Mouse (Mus musculus): ENCODE measurements around the gene Armc2. TPM values are rescaled to one million over a fixed set of nuclear protein-coding genes. Genes with fewer than 3 reads are reported as not detected.

Armc2 gene
- polyA plus RNA-seq, 1 experiment from 2014 or later: 4.2 TPM

DNA sequence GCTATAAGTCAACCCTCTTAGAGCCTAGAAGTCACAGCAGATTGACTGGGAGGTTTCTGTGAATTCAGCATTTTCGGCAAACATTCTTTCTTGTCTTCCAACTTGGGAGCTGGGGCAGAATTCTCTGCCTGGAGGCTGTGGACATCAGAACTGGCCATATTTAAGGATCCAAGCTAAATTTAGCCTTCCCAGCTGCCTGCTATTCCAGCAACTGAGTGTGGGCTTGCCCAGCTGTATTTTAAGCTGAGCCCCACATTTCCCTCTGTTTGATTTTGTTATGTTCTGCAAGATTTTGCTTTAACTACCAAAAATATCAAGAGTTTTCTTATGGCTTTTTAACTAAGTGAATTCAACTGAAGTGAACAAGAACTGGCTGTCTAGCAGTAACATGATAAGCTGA is 24.6 kb upstream of the Armc2 start:
- no peak for ATAC-seq (ENCODE audit: low FRiP score, low read depth)
- no peak overlapping the region for H3K4me3 ChIP-seq
- no peak overlapping the region for H3K9ac ChIP-seq
- H3K9me3 ChIP-seq: no peaks in the 10 kb centered on the region
- no peaks in the 10 kb centered on the region for H3K27me3 ChIP-seq
- 50% methylated on average over 1 of the region's 1 CpGs for WGBS
- no peak overlapping the region for H3K4me2 ChIP-seq (replicated peaks)
- H3K27ac ChIP-seq: no peak overlapping the region
- no peaks in the 10 kb centered on the region for H3K36me3 ChIP-seq
- peaks cover 18% of the 10 kb centered on the region for H3K4me1 ChIP-seq

- no peaks in the 10 kb centered on the region for H3K27me3 ChIP-seq
- H3K4me2 ChIP-seq (replicated peaks): no peak overlapping the region
- no peaks in the 10 kb centered on the region for H3K36me3 ChIP-seq
- no peak overlapping the region for H3K4me3 ChIP-seq
- H3K9ac ChIP-seq: no peak overlapping the region
- WGBS: 38% methylated on average over 7 of the region's 7 CpGs
- H3K27ac ChIP-seq: no peak overlapping the region
- peaks cover 25% of the 10 kb centered on the region for H3K4me1 ChIP-seq
- no peaks in the 10 kb centered on the region for H3K9me3 ChIP-seq
- ATAC-seq (ENCODE audit: low FRiP score, low read depth): no peak
These were observed 23.8 kb upstream of the Armc2 start for GRCm38 (mm10) chr10:42042087-42042486.

DNA sequence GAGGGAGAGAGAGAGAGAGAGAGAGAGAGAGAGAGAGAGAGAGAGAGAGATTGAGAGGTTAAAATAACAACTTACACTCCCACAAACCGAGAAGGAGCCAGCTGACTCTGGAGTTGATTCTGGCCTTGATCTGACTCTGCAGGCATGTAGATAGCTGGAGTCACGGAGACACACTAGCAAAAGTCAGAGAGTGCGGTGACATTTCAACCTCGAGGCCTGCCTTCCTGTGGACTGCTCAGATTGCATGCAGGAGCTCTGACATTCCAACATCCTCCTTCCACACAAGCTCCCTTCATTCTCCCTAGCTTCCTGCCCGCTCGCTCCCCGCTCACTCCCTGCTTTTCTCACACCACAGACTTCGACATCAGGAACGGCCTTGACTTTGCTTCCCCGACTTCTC is 20.3 kb upstream of the Armc2 start:
- Histone ChIP-seq H3K9me3 (no peaks in the 10 kb centered on the region), H3K27ac (no peak overlapping the region; the same call in 1 of the 2 replicates), H3K27me3 (no peaks in the 10 kb centered on the region), H3K4me2 (replicated peaks) (no peak overlapping the region), H3K4me3 (no peak overlapping the region), H3K9ac (no peak overlapping the region), H3K4me1 (peaks cover 36% of the 10 kb centered on the region), H3K36me3 (no peaks in the 10 kb centered on the region)
- ATAC-seq (ENCODE audit: low FRiP score, low read depth): no peak
- 42% methylated on average over 10 of the region's 10 CpGs for WGBS

DNA sequence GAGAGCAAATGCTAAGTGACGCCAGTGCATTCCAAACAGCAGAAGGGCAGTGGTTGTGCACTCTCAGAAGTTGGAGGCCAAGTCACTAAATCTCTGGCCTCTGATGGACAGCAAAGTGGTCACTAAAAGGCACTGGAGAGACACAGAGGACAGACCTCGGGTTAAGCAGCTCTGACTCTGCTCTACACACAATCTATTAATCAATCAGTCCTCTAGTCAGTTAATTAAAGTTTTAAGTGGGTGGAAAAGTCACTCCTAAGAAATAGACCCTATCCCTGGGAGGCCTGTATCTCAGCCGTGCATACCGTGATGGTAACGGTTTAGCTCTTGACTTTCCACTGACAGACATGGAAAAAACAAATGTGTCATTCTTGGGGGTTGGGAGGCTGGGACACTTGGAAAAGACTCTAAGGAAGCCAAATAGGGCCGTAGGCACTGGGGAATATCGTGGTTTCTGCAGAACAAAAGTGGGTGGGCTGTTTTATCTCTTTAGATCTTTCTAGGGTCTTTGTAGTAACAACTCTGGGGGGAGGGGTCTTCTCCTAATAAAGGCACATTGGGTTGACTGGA is 19.1 kb upstream of the Armc2 start:
- ATAC-seq (ENCODE audit: low FRiP score, low read depth): no peak
- Histone ChIP-seq H3K9me3 (no peaks in the 10 kb centered on the region), H3K9ac (no peak overlapping the region), H3K36me3 (no peaks in the 10 kb centered on the region), H3K4me1 (peaks cover 25% of the 10 kb centered on the region), H3K27me3 (no peaks in the 10 kb centered on the region), H3K27ac (no peak overlapping the region), H3K4me3 (no peak overlapping the region), H3K4me2 (replicated peaks) (no peak overlapping the region)
- 35% methylated on average over 7 of the region's 7 CpGs for WGBS

DNA sequence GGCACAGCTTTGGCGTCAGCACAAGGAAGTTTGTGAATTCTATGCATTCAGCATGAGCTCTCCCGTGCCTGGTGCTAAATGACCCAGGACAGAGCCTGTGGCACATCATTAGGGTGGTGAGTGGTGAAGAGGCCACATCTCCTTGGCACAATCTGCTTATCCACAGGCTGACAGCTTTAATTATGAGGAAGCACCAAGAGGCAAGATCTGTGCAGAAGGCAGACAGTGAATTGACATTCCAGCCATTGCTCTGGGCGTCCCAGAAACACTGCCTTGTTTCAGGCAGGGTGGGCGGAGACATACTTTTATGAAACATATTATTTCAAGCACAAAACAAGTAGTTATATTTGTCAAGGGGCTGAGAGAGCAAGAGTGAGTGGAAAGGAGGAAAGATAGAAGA is 18.6 kb upstream of the Armc2 start:
- no peak for ATAC-seq (ENCODE audit: low FRiP score, low read depth)
- 52% methylated on average over 4 of the region's 4 CpGs for WGBS
- H3K9me3 ChIP-seq: no peaks in the 10 kb centered on the region

GRCm38 (mm10) chr10:42033571-42033970 is 15.3 kb upstream of the Armc2 start:
- Histone ChIP-seq H3K4me2 (replicated peaks) (no peak overlapping the region), H3K36me3 (no peaks in the 10 kb centered on the region), H3K27me3 (no peaks in the 10 kb centered on the region), H3K4me3 (no peak overlapping the region), H3K9ac (no peak overlapping the region), H3K9me3 (no peaks in the 10 kb centered on the region), H3K27ac (no peak overlapping the region), H3K4me1 (peaks cover 28% of the 10 kb centered on the region)
- ATAC-seq (ENCODE audit: low FRiP score, low read depth): no peak
- 34% methylated on average over 3 of the region's 3 CpGs for WGBS

More for the DNA sequence above, 18.6 kb upstream of the Armc2 start:
- Histone ChIP-seq H3K4me2 (replicated peaks) (no peak overlapping the region), H3K9ac (no peak overlapping the region), H3K4me3 (no peak overlapping the region), H3K27ac (no peak overlapping the region), H3K4me1 (peaks cover 23% of the 10 kb centered on the region), H3K36me3 (no peaks in the 10 kb centered on the region), H3K27me3 (no peaks in the 10 kb centered on the region)

GRCm38 (mm10) chr10:42031021-42031420 is 12.8 kb upstream of the Armc2 start:
- ATAC-seq (ENCODE audit: low FRiP score, low read depth): peak; percentile 48; the same call in 1 of the 2 replicates
- no peaks in the 10 kb centered on the region for H3K36me3 ChIP-seq
- H3K9ac ChIP-seq: no peak overlapping the region
- H3K4me2 ChIP-seq (replicated peaks): peak overlapping the region; percentile 50
- H3K9me3 ChIP-seq: no peaks in the 10 kb centered on the region
- H3K27me3 ChIP-seq: no peaks in the 10 kb centered on the region
- peaks cover 27% of the 10 kb centered on the region for H3K4me1 ChIP-seq
- H3K4me3 ChIP-seq: no peak overlapping the region
- no peak overlapping the region for H3K27ac ChIP-seq
- 12% methylated on average over 16 of the region's 16 CpGs for WGBS

- whole genome bisulfite sequencing: 67% methylated on average over 5 of the region's 5 CpGs
- H3K27me3 ChIP-seq: no peaks in the 10 kb centered on the region
- H3K27ac ChIP-seq: no peak overlapping the region
- H3K36me3 ChIP-seq: no peaks in the 10 kb centered on the region
- peaks cover 27% of the 10 kb centered on the region for H3K4me1 ChIP-seq
- H3K4me2 ChIP-seq (replicated peaks): no peak overlapping the region
- H3K9ac ChIP-seq: no peak overlapping the region
- H3K9me3 ChIP-seq: no peaks in the 10 kb centered on the region
- ATAC-seq (ENCODE audit: low FRiP score, low read depth): no peak
- H3K4me3 ChIP-seq: no peak overlapping the region
These were observed 11.3 kb upstream of the Armc2 start for GRCm38 (mm10) chr10:42029502-42029901.

DNA sequence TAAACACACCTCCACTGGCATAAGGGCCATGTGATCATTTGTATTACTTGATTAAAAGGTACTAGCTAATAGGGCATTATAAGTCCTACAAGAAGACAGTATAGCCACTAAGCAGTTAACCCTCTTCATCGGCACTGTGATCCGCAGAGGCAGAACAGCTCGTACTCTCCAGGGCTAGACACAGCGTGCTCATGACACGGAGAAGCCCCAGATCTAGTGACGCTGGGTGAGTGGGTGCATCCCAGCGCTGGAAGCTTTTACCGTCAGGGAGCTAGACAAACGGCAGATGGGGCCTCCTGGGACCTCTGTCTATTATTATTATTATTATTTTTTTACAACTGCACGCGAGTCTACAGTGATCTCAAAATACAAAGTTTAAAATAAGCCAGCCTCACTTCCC is 9.1 kb upstream of the Armc2 start:
- Histone ChIP-seq H3K27ac (no peak overlapping the region), H3K4me2 (replicated peaks) (no peak overlapping the region), H3K27me3 (no peaks in the 10 kb centered on the region), H3K4me3 (no peak overlapping the region), H3K4me1 (peaks cover 24% of the 10 kb centered on the region), H3K9me3 (no peaks in the 10 kb centered on the region), H3K36me3 (no peaks in the 10 kb centered on the region), H3K9ac (no peak overlapping the region)
- no peak for ATAC-seq (ENCODE audit: low FRiP score, low read depth)
- 74% methylated on average over 11 of the region's 11 CpGs for WGBS

DNA sequence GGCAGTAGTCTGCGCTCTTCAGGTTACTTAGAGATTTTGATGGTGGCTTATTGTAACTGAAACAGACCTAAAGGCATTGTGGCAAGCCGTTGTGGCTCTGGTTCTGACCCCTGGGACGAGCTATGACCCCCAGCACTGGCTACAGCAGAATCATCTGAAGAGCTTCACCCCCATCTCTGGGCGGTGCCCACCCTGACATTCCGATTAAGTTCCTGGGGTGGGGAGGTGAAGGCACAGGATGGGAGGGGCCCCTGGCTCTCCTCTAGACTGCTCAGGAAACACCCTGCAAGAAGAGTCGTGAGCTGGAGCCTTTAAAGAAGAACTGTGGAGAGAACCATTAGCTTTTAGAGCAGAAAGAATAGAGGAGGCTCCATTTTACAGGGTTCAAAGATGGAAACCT is 6.2 kb upstream of the Armc2 start:
- H3K36me3 ChIP-seq: no peaks in the 10 kb centered on the region
- WGBS: 73% methylated on average over 6 of the region's 6 CpGs
- H3K9me3 ChIP-seq: no peaks in the 10 kb centered on the region
- H3K4me1 ChIP-seq: peaks cover 17% of the 10 kb centered on the region
- H3K27ac ChIP-seq: no peak overlapping the region
- no peak for ATAC-seq (ENCODE audit: low FRiP score, low read depth)
- no peak overlapping the region for H3K4me2 ChIP-seq (replicated peaks)
- no peak overlapping the region for H3K9ac ChIP-seq
- H3K4me3 ChIP-seq: no peak overlapping the region
- no peaks in the 10 kb centered on the region for H3K27me3 ChIP-seq

GRCm38 (mm10) chr10:42021536-42021935 is 3.3 kb upstream of the Armc2 start:
- H3K9ac ChIP-seq: no peak overlapping the region
- no peak for ATAC-seq (ENCODE audit: low FRiP score, low read depth)
- no peaks in the 10 kb centered on the region for H3K9me3 ChIP-seq
- no peak overlapping the region for H3K4me2 ChIP-seq (replicated peaks)
- no peak overlapping the region for H3K27ac ChIP-seq
- H3K4me1 ChIP-seq: peaks cover 11% of the 10 kb centered on the region
- no peak overlapping the region for H3K4me3 ChIP-seq
- H3K27me3 ChIP-seq: peaks cover 8% of the 10 kb centered on the region; the same call in 1 of the 2 replicates
- WGBS: 81% methylated on average over 9 of the region's 9 CpGs
- H3K36me3 ChIP-seq: no peaks in the 10 kb centered on the region

DNA sequence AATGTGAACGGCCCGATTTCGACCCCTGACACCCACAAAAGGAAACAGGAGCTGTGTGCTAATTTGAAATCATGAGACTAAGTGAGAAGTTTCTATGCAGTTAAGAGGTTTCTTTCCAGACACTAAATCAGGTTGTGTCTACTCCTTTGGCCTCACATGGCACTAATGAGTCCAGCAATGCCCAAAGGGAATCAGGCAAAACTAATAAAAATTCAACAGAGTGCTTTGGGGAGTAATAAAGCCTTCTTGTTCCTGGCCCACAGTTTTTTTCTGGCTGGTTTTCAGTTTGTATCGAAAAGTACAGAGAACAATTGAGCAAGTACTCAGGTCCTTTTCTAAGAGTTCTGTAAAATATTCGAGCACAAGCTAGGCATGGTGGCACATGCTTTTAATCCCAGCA is 4.2 kb downstream of the Armc2 start:
- H3K9me3 ChIP-seq: no peaks in the 10 kb centered on the region
- H3K36me3 ChIP-seq: no peaks in the 10 kb centered on the region
- H3K27ac ChIP-seq: no peak overlapping the region; the same call in 1 of the 2 replicates
- H3K9ac ChIP-seq: no peak overlapping the region
- H3K4me1 ChIP-seq: peaks cover 20% of the 10 kb centered on the region
- peaks cover 15% of the 10 kb centered on the region; the same call in 1 of the 2 replicates for H3K27me3 ChIP-seq
- no peak overlapping the region for H3K4me2 ChIP-seq (replicated peaks)
- no peak for ATAC-seq (ENCODE audit: low FRiP score, low read depth)
- 28% methylated on average over 5 of the region's 5 CpGs for WGBS
- no peak overlapping the region for H3K4me3 ChIP-seq

DNA sequence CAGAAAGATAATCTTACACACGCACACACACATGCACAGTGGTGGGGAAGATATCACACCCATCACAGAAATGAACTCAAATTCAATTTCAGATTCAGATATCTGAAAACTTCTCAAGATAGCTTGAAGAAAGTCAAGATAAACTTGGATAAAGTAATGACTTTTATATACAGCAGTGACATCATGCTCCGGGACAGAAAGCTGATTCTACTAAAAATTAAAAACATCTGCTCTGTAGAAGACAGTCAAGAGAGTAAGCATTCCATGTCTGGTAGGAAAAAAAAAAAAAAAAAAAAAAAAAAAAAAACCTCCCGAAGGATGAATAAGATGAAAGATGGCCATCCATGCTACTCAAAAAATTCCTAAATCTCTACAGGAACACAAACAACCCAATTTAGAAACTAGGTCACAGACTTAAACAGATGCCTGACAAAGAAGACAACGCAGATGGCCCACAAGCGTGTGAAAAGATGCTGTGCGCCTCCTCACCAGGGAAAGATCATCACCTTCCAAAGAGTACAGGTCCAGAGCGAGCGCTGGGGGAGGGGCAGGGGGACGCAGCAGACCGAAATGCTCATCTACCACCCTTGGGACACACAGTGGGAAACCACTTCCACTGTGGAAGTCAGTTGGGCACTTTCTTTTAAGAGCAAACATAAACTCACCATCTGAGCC is 7.3 kb downstream of the Armc2 start:
- H3K27ac ChIP-seq: no peak overlapping the region
- no peak overlapping the region for H3K9ac ChIP-seq
- ATAC-seq (ENCODE audit: low FRiP score, low read depth): no peak
- WGBS: 79% methylated on average over 10 of the region's 10 CpGs
- H3K4me3 ChIP-seq: no peak overlapping the region
- H3K4me1 ChIP-seq: peaks cover 15% of the 10 kb centered on the region
- H3K27me3 ChIP-seq: 0 out of 2 replicates have a peak, but pooled peaks cover 1% of the 10 kb centered on the region
- H3K9me3 ChIP-seq: no peaks in the 10 kb centered on the region
- no peak overlapping the region for H3K4me2 ChIP-seq (replicated peaks)
- no peaks in the 10 kb centered on the region; the same call in 1 of the 2 replicates for H3K36me3 ChIP-seq

All from limb, embryonic 13.5 days (tissue).